Mouse (Mus musculus): ENCODE data around the gene Olfr123.

Gene Olfr123

GRCm38 (mm10) chr17:37793229-37793628 is at the start of gene Olfr123:
Olfr123 (plus strand) TSS chr17:37793529.
- no peak for DNase-seq (ENCODE audit: low read depth)

- no peak for DNase-seq (ENCODE audit: low read depth)
Observed at GRCm38 (mm10) chr17:37768307-37768706, 25.0 kb upstream of the Olfr123 start, which contains the start of gene Olfr122. Olfr122 (plus strand) TSS chr17:37768607.

- no peak for DNase-seq (ENCODE audit: low read depth)
Observed at GRCm38 (mm10) chr17:37799588-37799987, 6.3 kb downstream of the Olfr123 start, which contains the start of gene Olfr124. Olfr124 (plus strand) TSS chr17:37799888.

- DNase-seq (ENCODE audit: low read depth), result no peak
Observed at GRCm38 (mm10) chr17:37832649-37833048, 39.3 kb downstream of the Olfr123 start, which contains the start of gene Olfr125. Olfr125 (plus strand) TSS chr17:37832949.

GRCm38 (mm10) chr17:37847183-37847582 is 53.9 kb downstream of the Olfr123 start, which contains the start of gene Olfr126:
Olfr126 (plus strand) TSS chr17:37847483.
- no peak for DNase-seq (ENCODE audit: low read depth)

Data from c-Kit-positive CD71-negative TER-119-negative erythroid progenitor cells, embryonic 14.5 days (primary cell).